Mouse (Mus musculus) embryo, embryonic 10.5 days (tissue): ENCODE data around the gene Hadh.
A peak's percentile ranks its signal among the peaks of the same experiment; 100 is the strongest.

Experiments used
- DNase-seq: peaks from one replicate; pipeline ENCODE4 v3.0.0-alpha.2; 2015; ENCODE audit warnings: low spot score

Gene Hadh

DNA sequence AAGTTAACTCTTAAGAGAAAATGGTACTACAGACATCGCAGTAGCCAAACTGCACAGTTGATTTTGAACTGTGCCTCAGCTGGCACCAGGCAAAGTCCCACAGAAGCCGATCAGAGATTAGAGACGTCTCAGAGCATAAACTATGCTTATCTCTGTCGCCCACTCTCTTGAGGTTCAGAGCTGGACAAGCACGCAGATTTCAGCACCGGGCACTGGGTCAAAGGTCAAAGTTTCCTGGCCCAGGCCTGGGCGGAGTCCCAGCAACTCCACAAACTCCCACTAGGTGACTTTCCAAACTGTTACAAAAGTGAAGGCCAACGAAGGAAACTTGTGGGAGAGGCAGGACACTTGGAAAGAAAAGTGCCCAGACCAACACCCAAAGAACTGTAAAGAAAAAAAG, 744 bp downstream of the Hadh start:
- DNase-seq = peak; percentile 86

GRCm38 (mm10) chr3:131270381-131270780, 1.5 kb downstream of the Hadh start:
- peak; percentile 40 for DNase-seq

DNA sequence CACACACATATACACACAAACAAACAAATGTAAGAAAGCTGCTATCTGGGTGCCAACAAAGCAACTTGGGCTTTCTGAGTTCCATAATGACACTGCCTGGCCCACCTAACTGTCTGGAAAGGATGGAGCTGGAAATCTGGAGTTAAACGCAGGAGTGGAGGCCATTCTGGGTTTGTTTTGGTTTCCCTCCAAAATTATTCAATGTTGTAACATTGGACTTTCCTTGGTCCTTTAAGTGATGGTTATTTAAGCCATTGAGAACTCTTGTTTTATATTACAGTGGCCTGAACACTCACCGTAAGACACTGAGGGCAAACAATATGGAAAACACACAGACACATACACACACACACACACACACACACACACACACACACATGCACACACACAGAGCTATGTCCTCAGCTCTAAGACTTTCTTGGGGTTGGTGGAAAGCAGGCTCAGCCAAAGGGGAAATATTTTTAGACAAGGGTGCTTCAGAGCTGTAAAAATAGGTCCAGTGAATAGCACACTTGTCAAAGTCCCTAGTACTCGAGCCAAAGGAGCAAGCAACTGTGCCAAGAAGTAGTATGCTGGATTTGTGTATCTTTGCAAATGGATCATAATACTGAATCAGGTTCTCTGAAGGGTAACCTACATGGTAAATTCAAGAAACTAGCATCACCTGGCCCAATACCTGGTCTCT, 5.4 kb downstream of the Hadh start:
- no peak for DNase-seq

GRCm38 (mm10) chr3:131265516-131265915, 6.4 kb downstream of the Hadh start:
- DNase-seq = no peak

- peak; percentile 68 for DNase-seq
These were observed 8.0 kb downstream of the Hadh start for GRCm38 (mm10) chr3:131263766-131264486.

GRCm38 (mm10) chr3:131260418-131260817, 11.5 kb downstream of the Hadh start:
- DNase-seq = no peak

- DNase-seq = no peak
These were observed 12.4 kb downstream of the Hadh start for GRCm38 (mm10) chr3:131259392-131259965.

GRCm38 (mm10) chr3:131258921-131259320, 13.0 kb downstream of the Hadh start:
- DNase-seq = no peak

DNA sequence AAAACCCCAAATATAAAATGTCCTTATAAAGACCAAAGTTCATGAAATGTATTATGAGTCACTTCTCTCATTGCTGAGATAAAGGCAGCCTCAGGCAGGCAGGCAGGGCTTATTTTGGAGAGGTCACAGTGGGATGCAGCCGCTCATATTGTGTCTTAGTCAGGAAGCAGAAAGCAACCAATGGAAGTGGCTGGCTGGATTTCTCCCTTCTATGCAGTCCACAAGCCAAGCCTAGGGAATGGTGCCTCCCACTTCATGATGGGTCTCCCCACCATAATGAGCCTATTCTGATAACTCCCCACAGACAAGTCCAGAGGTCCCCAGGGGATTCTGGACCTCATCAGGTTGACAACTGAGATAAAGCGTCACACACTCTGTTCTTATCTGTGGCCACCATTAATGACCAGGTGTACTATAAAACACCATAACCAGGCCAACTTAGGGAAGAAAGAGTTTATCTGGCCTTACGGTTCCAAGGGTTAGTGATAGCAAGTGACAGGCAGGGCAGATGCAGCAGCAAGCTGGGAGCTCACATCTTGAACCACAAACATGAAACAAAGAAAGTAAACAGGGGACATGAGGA, 16.4 kb downstream of the Hadh start:
- DNase-seq = no peak

DNA sequence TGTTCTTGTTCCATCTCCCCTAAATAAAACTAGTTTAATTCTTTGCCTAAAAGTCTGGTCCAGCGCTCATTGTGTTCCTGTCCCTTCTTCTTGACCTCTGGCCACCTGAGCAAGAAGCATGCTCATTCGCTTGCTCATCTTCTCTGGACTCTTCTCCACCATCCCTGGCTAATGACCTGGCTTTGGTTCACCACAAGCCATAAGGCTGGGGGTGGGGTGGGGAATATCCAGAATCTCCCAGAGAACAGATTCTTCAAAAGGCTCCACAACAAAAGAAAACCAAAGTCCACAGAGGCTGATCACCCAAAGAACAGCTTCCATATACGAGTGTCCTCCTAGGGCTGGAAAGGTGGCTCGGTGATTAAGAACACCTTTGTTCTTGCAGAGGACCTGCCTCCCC, 16.9 kb downstream of the Hadh start:
- DNase-seq = no peak

- no peak for DNase-seq
These were observed 20.3 kb downstream of the Hadh start for GRCm38 (mm10) chr3:131251601-131252000.

DNA sequence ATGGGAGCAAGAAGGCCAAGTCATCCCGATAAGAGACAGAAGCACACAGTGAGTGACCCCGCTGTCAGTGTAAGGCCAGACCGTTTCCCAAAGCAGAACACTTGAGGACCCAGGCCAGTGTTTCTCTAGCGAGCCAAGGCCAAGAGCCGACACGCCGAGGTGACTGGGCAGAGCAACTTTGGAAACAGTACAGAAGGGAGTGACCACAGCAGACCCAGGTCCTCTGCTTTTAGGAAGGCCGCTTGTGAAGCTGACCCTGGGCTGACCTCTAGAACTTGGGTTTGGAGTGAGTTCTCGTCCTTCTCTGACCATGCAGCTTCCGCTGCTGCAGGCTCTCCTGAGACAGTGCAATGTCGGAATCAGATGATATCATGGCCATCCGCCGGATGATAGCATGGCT, 20.9 kb downstream of the Hadh start:
- DNase-seq = no peak

GRCm38 (mm10) chr3:131250283-131250682, 21.6 kb downstream of the Hadh start:
- no peak for DNase-seq

DNA sequence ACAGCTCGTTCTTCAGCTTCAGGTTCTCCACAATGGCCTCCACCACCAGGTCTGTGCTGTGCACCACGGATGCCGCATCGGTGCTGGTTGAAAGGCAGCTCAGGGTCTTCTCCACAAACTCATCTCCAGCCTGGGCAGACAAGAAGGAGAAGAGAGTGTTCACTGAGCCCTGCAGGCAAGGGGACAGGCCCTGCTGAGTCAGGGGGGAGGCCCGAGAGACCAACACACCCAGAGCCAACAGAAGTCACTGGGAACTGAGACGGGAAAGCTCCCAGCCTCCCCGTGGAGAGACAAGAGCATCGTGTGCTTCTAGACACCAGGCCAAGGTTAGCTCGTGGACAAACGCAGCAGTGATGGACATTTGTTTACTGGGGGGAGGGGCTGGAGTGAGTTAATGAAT, 23.5 kb downstream of the Hadh start:
- DNase-seq = no peak

- DNase-seq = no peak
These were observed 24.1 kb downstream of the Hadh start for GRCm38 (mm10) chr3:131247851-131248250.

DNA sequence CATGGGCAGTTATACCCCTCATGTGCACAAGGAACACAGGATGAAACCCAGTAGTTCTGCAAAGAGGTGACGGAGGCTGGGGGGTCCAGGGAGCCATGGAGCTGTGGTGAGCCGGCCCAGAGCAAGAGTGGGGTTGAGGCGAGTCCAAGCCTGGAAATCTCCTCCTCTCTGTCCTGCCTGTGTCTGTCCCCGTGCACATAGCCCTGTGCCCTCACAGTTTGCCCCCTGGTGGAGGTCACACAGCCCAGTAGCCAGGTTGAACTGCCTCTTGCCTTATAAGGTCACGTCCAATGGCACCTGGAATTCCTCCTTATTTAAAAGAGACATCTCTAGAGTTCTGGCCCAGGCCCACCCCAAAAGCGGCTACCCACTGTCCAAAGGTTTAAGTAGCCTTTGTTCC, 24.5 kb downstream of the Hadh start:
- DNase-seq = no peak

GRCm38 (mm10) chr3:131246579-131247046, 25.3 kb downstream of the Hadh start:
- no peak for DNase-seq

- peak; percentile 89 for DNase-seq
These were observed 25.9 kb downstream of the Hadh start for GRCm38 (mm10) chr3:131245766-131246578.

- peak; percentile 93 for DNase-seq
These were observed 33.9 kb downstream of the Hadh start for GRCm38 (mm10) chr3:131237785-131238633.

DNA sequence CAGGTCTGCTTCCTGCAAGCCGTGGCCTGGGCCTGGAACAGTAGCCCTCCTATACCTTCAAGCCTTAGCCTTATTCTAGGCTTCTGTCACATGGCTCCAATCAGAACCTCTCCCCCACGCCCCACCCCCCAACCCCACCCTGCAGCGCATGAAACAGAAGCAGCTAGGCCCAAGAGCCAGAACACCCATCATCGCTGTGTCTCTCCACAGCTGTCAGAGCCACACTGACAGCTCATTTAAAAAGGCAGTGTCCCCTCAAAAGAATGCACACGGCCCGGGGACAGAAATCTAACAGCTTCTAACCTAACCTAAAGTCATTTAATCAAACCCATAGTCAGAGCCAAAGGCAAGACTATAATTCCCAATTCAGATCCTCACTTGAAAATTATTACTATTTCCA, 34.8 kb downstream of the Hadh start:
- DNase-seq = no peak

DNA sequence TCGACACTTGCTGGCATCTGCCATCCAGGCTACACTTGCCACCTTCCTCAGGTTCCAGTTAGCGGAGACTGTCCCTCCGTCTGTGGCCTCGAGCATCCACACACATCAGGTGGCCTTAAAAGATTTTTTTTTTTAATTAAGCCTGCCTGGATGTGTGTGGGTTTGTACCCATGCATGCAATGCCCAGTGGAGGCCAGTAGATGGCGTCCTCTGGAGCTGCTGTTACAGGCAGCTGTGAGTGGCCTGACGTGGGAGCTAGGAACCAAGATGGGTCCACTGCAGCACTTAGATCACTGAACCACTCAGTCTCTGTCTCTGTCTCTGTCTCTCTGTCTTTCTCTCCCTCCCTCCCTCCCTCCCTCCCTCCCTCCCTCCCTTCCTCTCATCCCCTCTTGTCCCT, 43.8 kb downstream of the Hadh start:
- DNase-seq = no peak
